Mouse (Mus musculus): ENCODE measurements around the gene Fads3. TPM values are rescaled to one million over a fixed set of nuclear protein-coding genes. Genes with fewer than 3 reads are reported as not detected.

Fads3 gene
- total and polyA plus RNA-seq, 2 experiments from 2014 or later: 29.4 to 45.6 TPM

DNA sequence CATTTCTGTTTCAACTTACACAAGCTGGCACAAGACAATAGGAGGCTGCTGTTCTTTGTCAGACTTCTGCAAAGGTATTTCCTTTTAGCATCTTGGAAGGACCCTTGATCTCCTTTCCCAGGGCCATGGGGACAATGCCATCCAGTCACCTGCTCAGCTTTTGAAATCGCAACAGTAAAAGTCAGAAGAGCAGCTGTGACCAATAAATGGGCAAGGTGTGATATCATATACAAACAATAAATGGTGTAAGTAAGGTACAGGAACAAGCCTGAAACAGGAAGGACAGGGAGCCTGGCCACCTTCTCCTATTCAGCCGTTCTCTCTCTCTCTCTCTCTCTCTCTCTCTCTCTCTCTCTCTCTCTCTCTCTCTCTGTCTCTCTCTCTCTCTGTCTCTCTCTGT, 9.1 kb downstream of the Fads3 start:
- H3K9me3 ChIP-seq (ENCODE audit: low read length): no peaks in the 10 kb centered on the region
- H3K27ac ChIP-seq (ENCODE audit: low read depth, low read length): no peak overlapping the region
- no peak for DNase-seq
- no peak for TF ChIP-seq CTCF (IDR thresholded peaks at IDR 0.05; ENCODE audit: low read depth)
- WGBS: 96% methylated on average over 2 of the region's 2 CpGs
- no peak overlapping the region for H3K9ac ChIP-seq
- peaks cover 25% of the 10 kb centered on the region for H3K36me3 ChIP-seq (ENCODE audit: insufficient read depth)
- no peaks in the 10 kb centered on the region for H3K27me3 ChIP-seq (ENCODE audit: insufficient read depth, low read length)
- no peaks in the 10 kb centered on the region for H3K4me1 ChIP-seq (ENCODE audit: insufficient read depth)
- no peak for ATAC-seq
- H3K4me3 ChIP-seq (ENCODE audit: low read depth, low read length): no peak overlapping the region
- no peak overlapping the region for H3K4me2 ChIP-seq (ENCODE audit: low read depth)

DNA sequence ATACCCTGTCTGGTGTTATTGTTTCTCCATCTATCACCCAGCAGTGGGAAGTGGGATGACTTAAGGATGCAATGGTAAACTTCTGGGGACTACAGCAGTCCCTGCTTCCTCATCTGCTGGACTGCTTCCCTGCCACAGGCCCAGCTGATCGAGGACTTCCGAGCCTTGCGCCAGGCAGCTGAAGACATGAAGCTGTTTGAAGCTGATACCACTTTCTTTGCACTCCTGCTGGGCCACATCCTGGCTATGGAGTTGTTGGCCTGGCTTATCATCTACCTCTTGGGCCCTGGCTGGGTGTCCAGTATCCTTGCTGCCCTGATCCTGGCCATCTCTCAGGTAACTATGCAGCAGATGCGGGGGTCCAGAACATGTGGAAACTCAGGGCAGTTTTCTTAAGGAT, 11.3 kb downstream of the Fads3 start:
- ATAC-seq: no peak
- Histone ChIP-seq H3K9me3 (ENCODE audit: low read length) (no peaks in the 10 kb centered on the region), H3K36me3 (ENCODE audit: insufficient read depth) (peaks cover 47% of the 10 kb centered on the region), H3K4me2 (ENCODE audit: low read depth) (no peak overlapping the region), H3K9ac (no peak overlapping the region), H3K4me1 (ENCODE audit: insufficient read depth) (no peaks in the 10 kb centered on the region), H3K4me3 (ENCODE audit: low read depth, low read length) (no peak overlapping the region), H3K27me3 (ENCODE audit: insufficient read depth, low read length) (no peaks in the 10 kb centered on the region), H3K27ac (ENCODE audit: low read depth, low read length) (no peak overlapping the region)
- TF ChIP-seq CTCF (IDR thresholded peaks at IDR 0.05; ENCODE audit: low read depth): no peak
- 89% methylated on average over 4 of the region's 4 CpGs for WGBS
- DNase-seq: no peak

DNA sequence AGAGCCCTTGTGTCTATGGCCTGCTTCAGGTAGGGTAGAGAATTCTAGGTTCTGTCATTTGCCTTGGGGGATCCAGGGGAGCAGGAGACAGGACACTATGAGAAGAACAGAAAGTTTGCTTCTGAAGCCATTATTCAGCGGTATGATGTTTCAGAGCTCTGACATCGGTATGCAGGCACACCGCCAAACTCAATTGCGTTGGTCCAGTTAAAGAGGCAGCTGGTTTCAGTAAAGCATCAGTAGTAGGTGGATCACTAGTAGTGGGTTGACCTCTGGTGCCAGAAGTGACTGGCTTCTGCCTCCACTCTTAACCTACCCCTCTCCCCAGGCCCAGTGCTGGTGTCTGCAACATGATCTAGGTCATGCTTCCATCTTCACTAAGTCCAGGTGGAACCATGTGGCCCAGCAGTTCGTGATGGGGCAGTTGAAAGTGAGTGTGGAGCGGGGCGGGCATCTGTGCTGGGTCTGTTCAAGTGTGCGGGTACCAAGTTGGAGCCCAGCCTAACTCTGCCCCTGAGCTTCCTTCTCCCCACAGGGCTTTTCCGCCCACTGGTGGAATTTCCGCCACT, 12.4 kb downstream of the Fads3 start:
- peaks cover 58% of the 10 kb centered on the region for H3K36me3 ChIP-seq (ENCODE audit: insufficient read depth)
- TF ChIP-seq CTCF (IDR thresholded peaks at IDR 0.05; ENCODE audit: low read depth): no peak
- H3K9ac ChIP-seq: no peak overlapping the region
- DNase-seq (no peak), ATAC-seq (no peak)
- no peaks in the 10 kb centered on the region for H3K9me3 ChIP-seq (ENCODE audit: low read length)
- 95% methylated on average over 10 of the region's 10 CpGs for WGBS
- H3K27ac ChIP-seq (ENCODE audit: low read depth, low read length): no peak overlapping the region
- H3K4me1 ChIP-seq (ENCODE audit: insufficient read depth): no peaks in the 10 kb centered on the region
- no peak overlapping the region for H3K4me2 ChIP-seq (ENCODE audit: low read depth)
- H3K4me3 ChIP-seq (ENCODE audit: low read depth, low read length): no peak overlapping the region
- H3K27me3 ChIP-seq (ENCODE audit: insufficient read depth, low read length): no peaks in the 10 kb centered on the region

DNA sequence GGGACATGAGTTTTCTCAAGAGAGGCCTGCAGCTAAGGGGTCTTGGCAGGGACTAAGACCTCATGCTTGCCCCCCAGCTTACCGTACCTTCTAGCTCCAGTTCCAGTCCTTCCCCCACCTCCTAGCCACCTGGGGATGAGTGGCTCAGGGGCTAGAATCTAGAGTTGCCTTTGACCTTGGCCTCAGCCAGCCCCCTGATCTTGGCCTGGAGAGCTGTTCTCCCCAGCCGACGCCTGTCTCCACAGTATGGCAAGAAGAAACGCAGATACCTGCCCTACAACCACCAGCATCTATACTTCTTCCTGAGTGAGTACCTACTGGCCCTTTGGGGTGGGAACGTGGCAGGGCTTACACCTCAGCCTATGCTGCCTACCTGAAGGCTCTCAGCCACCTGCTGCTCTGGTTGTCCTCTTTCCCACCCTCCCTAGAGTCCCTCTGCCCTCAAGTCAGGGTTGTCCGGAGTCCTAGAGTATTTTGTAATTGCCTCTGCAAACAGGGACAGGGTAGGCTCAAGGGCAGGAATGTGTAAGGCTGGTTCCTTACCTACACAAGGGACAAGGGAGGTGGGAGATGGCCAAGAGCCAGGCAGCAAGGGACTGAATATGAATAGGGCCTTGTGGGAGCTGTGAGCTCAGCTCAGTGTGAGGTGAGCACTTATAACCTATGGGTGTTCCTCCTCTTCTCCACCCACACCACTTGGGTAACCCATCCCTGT, 13.1 kb downstream of the Fads3 start:
- 90% methylated on average over 6 of the region's 6 CpGs for WGBS
- ATAC-seq (no peak), DNase-seq (no peak)
- no peak for TF ChIP-seq CTCF (IDR thresholded peaks at IDR 0.05; ENCODE audit: low read depth)
- H3K4me2 ChIP-seq (ENCODE audit: low read depth): no peak overlapping the region
- H3K9ac ChIP-seq: no peak overlapping the region
- no peaks in the 10 kb centered on the region for H3K4me1 ChIP-seq (ENCODE audit: insufficient read depth)
- no peak overlapping the region for H3K27ac ChIP-seq (ENCODE audit: low read depth, low read length)
- H3K36me3 ChIP-seq (ENCODE audit: insufficient read depth): peaks cover 60% of the 10 kb centered on the region
- H3K9me3 ChIP-seq (ENCODE audit: low read length): no peaks in the 10 kb centered on the region
- no peaks in the 10 kb centered on the region for H3K27me3 ChIP-seq (ENCODE audit: insufficient read depth, low read length)
- H3K4me3 ChIP-seq (ENCODE audit: low read depth, low read length): no peak overlapping the region

DNA sequence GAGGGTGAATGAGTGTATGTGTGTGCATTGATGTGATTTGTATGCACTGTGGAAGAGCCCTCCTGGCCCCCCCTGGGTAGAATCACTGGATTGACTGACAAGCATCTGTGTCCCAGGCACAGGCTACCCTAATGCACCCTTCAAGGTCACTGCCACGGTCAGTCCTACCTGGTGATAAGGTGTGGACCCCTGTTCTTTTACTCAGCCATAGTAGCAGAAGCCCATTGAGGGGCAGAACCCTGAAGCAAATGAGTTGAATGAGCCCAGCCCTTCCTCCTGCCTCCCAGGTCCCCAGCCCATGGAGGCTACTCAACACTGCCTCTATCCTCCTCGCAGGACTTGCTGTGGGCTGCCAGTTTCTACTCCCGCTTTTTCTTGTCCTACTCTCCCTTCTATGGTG, 13.9 kb downstream of the Fads3 start:
- Histone ChIP-seq H3K4me1 (ENCODE audit: insufficient read depth) (no peaks in the 10 kb centered on the region), H3K9me3 (ENCODE audit: low read length) (no peaks in the 10 kb centered on the region), H3K36me3 (ENCODE audit: insufficient read depth) (peaks cover 60% of the 10 kb centered on the region), H3K27me3 (ENCODE audit: insufficient read depth, low read length) (no peaks in the 10 kb centered on the region), H3K27ac (ENCODE audit: low read depth, low read length) (no peak overlapping the region), H3K4me3 (ENCODE audit: low read depth, low read length) (no peak overlapping the region), H3K4me2 (ENCODE audit: low read depth) (no peak overlapping the region), H3K9ac (no peak overlapping the region)
- DNase-seq (no peak), ATAC-seq (no peak)
- TF ChIP-seq CTCF (IDR thresholded peaks at IDR 0.05; ENCODE audit: low read depth): no peak
- WGBS: 88% methylated on average over 3 of the region's 3 CpGs

DNA sequence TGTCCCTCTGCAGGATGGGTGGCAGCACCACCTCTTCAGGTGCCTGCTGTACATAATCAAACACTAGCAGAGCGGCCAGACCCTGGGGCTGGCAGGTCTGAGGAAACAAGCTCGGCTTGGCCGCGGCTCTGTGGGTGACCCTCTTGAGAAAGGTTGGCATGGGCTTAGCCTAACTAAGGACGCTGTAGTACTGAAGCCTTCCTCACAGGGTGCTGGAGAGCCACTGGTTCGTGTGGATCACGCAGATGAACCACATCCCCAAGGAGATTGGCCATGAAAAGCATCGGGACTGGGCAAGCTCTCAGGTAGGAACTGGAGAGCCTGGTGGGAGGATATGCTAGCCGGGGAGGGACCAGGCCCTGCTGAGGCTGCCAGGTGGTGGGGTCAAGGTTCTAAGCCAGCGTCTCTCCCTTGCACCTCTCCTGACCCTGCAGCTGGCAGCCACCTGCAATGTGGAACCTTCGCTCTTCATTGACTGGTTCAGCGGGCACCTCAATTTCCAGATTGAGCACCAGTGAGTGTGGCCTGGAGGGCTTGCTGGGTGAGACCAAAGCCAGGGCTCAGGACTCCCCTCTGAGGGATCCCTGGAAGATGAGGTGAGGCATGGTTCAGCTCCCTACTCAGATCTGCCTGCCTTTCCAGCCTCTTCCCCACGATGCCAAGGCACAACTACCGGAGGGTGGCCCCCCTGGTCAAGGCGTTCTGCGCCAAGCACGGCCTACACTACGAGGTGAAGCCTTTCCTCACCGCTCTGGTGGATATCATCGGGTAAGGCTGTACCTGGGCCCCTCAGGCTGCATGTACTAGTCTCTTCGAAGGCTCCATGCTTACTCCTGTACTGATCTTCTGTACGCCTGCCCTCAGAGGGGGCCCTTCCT, 14.7 kb downstream of the Fads3 start:
- 0 out of 2 replicates have a peak, but pooled peaks have one; percentile 9 for TF ChIP-seq CTCF (IDR thresholded peaks at IDR 0.05; ENCODE audit: low read depth)
- ATAC-seq: 0 out of 2 replicates have a peak, but pooled peaks have one; percentile 10
- Histone ChIP-seq H3K4me3 (ENCODE audit: low read depth, low read length) (no peak overlapping the region), H3K4me2 (ENCODE audit: low read depth) (no peak overlapping the region), H3K9ac (no peak overlapping the region), H3K27me3 (ENCODE audit: insufficient read depth, low read length) (no peaks in the 10 kb centered on the region), H3K27ac (ENCODE audit: low read depth, low read length) (no peak overlapping the region), H3K4me1 (ENCODE audit: insufficient read depth) (no peaks in the 10 kb centered on the region), H3K9me3 (ENCODE audit: low read length) (no peaks in the 10 kb centered on the region), H3K36me3 (ENCODE audit: insufficient read depth) (peaks cover 60% of the 10 kb centered on the region)
- WGBS: 87% methylated on average over 22 of the region's 22 CpGs
- no peak for DNase-seq

DNA sequence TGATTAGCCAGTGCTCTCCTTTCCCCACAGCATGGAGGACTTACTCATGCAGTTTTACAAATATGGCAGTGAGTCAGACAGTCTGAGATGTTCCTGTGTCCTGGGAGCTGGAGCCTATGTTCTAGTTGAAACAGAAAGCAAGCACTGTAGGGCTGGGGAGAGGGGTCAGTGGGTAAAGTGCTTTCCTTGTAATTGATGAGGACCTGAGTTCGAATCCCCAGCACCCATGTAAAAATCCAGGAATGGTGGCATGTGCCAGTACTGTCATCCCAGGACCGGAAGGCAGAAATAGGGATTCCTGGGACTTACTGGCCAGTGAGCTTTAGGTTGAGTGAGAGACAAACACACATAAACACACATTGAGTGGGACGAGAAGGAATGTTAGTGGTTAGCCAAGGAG, 15.3 kb downstream of the Fads3 start:
- Histone ChIP-seq H3K27me3 (ENCODE audit: insufficient read depth, low read length) (no peaks in the 10 kb centered on the region), H3K36me3 (ENCODE audit: insufficient read depth) (peaks cover 66% of the 10 kb centered on the region), H3K9ac (no peak overlapping the region), H3K27ac (ENCODE audit: low read depth, low read length) (no peak overlapping the region), H3K4me3 (ENCODE audit: low read depth, low read length) (no peak overlapping the region), H3K4me2 (ENCODE audit: low read depth) (no peak overlapping the region), H3K4me1 (ENCODE audit: insufficient read depth) (no peaks in the 10 kb centered on the region), H3K9me3 (ENCODE audit: low read length) (no peaks in the 10 kb centered on the region)
- ATAC-seq (no peak), DNase-seq (no peak)
- TF ChIP-seq CTCF (IDR thresholded peaks at IDR 0.05; ENCODE audit: low read depth): no peak
- 91% methylated on average over 3 of the region's 3 CpGs for WGBS

Measured in forebrain, postnatal 0 days (tissue).